Comparison of ENCODE assay signal across 8 mouse cellular contexts in genomic region chr10:62231395-62231732, GRCm38 (mm10). TPM values are rescaled to one million over a fixed set of nuclear protein-coding genes. Genes with fewer than 3 reads are reported as not detected.
A peak's percentile ranks its signal among the peaks of the same experiment; 100 is the strongest.
DNase-seq lines count a peak whose midpoint lies in the region; ATAC-seq and TF ChIP-seq lines count a peak whose summit lies in the region.

No protein-coding gene starts in this region.

- 2% methylated on average over 13 of the region's 13 CpGs for WGBS in embryonic facial prominence, embryonic 13.5 days
- WGBS in intestine, embryonic 15.5 days, result 2% methylated on average over 13 of the region's 13 CpGs
- 3% methylated on average over 13 of the region's 13 CpGs for WGBS in neural tube, embryonic 13.5 days

- H3K36me3 ChIP-seq in embryonic facial prominence, embryonic 13.5 days, result no peaks in the 10 kb centered on the region
- H3K36me3 ChIP-seq in intestine, embryonic 15.5 days, result no peaks in the 10 kb centered on the region
- H3K36me3 ChIP-seq in neural tube, embryonic 13.5 days, result no peaks in the 10 kb centered on the region

- H3K4me3 ChIP-seq in layer of hippocampus, adult 2 months, result peak overlapping the region; percentile 80
- peak overlapping the region; percentile 62 for H3K4me3 ChIP-seq in embryonic facial prominence, embryonic 13.5 days
- H3K4me3 ChIP-seq in intestine, embryonic 15.5 days (replicated peaks), result peak overlapping the region; percentile 75
- peak overlapping the region; percentile 56 for H3K4me3 ChIP-seq in neural tube, embryonic 13.5 days

- ATAC-seq in embryonic facial prominence, embryonic 13.5 days (ENCODE audit: insufficient number of reproducible peaks, insufficient read depth, low FRiP score, low TSS enrichment, low read depth), result no peak; the same call in 1 of the 2 replicates
- no peak for ATAC-seq in intestine, embryonic 15.5 days
- no peak for ATAC-seq in neural tube, embryonic 13.5 days (ENCODE audit: low read depth)

- H3K27me3 ChIP-seq in embryonic facial prominence, embryonic 13.5 days, result peaks cover 6% of the 10 kb centered on the region
- H3K27me3 ChIP-seq in intestine, embryonic 15.5 days (replicated peaks), result no peaks in the 10 kb centered on the region
- H3K27me3 ChIP-seq in neural tube, embryonic 13.5 days, result peaks cover 27% of the 10 kb centered on the region

- no peaks in the 10 kb centered on the region for H3K9me3 ChIP-seq in embryonic facial prominence, embryonic 13.5 days
- no peaks in the 10 kb centered on the region for H3K9me3 ChIP-seq in intestine, embryonic 15.5 days
- H3K9me3 ChIP-seq in neural tube, embryonic 13.5 days, result no peaks in the 10 kb centered on the region

- peak overlapping the region; percentile 67; the same call in 1 of the 2 replicates for H3K27ac ChIP-seq in layer of hippocampus, adult 2 months
- H3K27ac ChIP-seq in embryonic facial prominence, embryonic 13.5 days, result 0 out of 2 replicates have a peak overlapping the region, but pooled peaks have one; percentile 48
- no peak overlapping the region for H3K27ac ChIP-seq in intestine, embryonic 15.5 days
- H3K27ac ChIP-seq in neural tube, embryonic 13.5 days (replicated peaks), result no peak overlapping the region

- no peak for DNase-seq in layer of hippocampus, adult 2 months (ENCODE audit: low spot score in 2 of 2)
- no peak for DNase-seq in layer of hippocampus, postnatal 36 days
- no peak for DNase-seq in cerebellum, adult 9-10 months
- DNase-seq in right cerebral cortex, adult 18-20 months, result no peak
- no peak for DNase-seq in cerebellum, postnatal 14 days

- peaks cover 13% of the 10 kb centered on the region for H3K4me1 ChIP-seq in embryonic facial prominence, embryonic 13.5 days
- H3K4me1 ChIP-seq in intestine, embryonic 15.5 days (replicated peaks), result peaks cover 29% of the 10 kb centered on the region
- H3K4me1 ChIP-seq in neural tube, embryonic 13.5 days (replicated peaks), result peaks cover 7% of the 10 kb centered on the region

- TF ChIP-seq CTCF in layer of hippocampus, adult 2 months (conservative IDR thresholded peaks at IDR 0.05), result no peak

- peak overlapping the region; percentile 72 for H3K9ac ChIP-seq in embryonic facial prominence, embryonic 13.5 days
- peak overlapping the region; percentile 74; the same call in 1 of the 2 replicates for H3K9ac ChIP-seq in intestine, embryonic 15.5 days
- peak overlapping the region; percentile 70 for H3K9ac ChIP-seq in neural tube, embryonic 13.5 days

- peak overlapping the region; percentile 93 for H3K4me2 ChIP-seq in embryonic facial prominence, embryonic 13.5 days
- H3K4me2 ChIP-seq in intestine, embryonic 15.5 days (replicated peaks), result peak overlapping the region; percentile 92
- H3K4me2 ChIP-seq in neural tube, embryonic 13.5 days, result peak overlapping the region; percentile 94

RNA-seq across cellular contexts. Expression of gene Tspan15, which starts 0.3 kb away (rescaled TPM):
- total RNA-seq in layer of hippocampus, adult 2 months (2021), result 10 to 100 TPM; 13.6 to 15.9 TPM
- 10 to 100 TPM; 18.3 to 18.5 TPM for total RNA-seq in layer of hippocampus, postnatal 36 days (2021)
- 9.8 and 11.3 TPM in 2 replicates for polyA plus RNA-seq in embryonic facial prominence, embryonic 13.5 days (2015; fragmentation: Nextera tagmentation; extraction: Ambion mirVana)
- 57.0 and 66.9 TPM in 2 replicates for polyA plus RNA-seq in intestine, embryonic 15.5 days (2015; fragmentation: Nextera tagmentation; extraction: Ambion mirVana)
- polyA plus RNA-seq in neural tube, embryonic 13.5 days (2015; fragmentation: Nextera tagmentation; extraction: Ambion mirVana), result 19.5 and 22.2 TPM in 2 replicates

RNA-seq across cellular contexts. Expression of gene Tacr2, which starts 20.9 kb away (rescaled TPM):
- total RNA-seq in layer of hippocampus, adult 2 months (2021), result not detected
- not detected for total RNA-seq in layer of hippocampus, postnatal 36 days (2021)
- not detected in 2 replicates for polyA plus RNA-seq in embryonic facial prominence, embryonic 13.5 days (2015; fragmentation: Nextera tagmentation; extraction: Ambion mirVana)
- 0.44 and 0.72 TPM in 2 replicates for polyA plus RNA-seq in intestine, embryonic 15.5 days (2015; fragmentation: Nextera tagmentation; extraction: Ambion mirVana)
- 0.25 TPM in 1 of 2 replicates, not detected in the other for polyA plus RNA-seq in neural tube, embryonic 13.5 days (2015; fragmentation: Nextera tagmentation; extraction: Ambion mirVana)

Comparison
In these comparisons a context has a peak if more than half of its experiments do, and no peak if none do; other contexts are left out.
1. H3K27ac ChIP-seq: peak in layer of hippocampus, adult 2 months (single experiment) and embryonic facial prominence, embryonic 13.5 days (single experiment); none in intestine, embryonic 15.5 days (single experiment) and neural tube, embryonic 13.5 days (single experiment).
2. Peak in every context shown above with its lines, with median percentiles within 50 percentile points of each other: H3K4me3 ChIP-seq, H3K4me2 ChIP-seq and H3K9ac ChIP-seq.